Mouse (Mus musculus): ENCODE results near the gene Ubald1. TPM values are rescaled to one million over a fixed set of nuclear protein-coding genes. Genes with fewer than 3 reads are reported as not detected.

Ubald1 gene
- polyA plus RNA-seq, 1 experiment: 72.6 TPM

DNA sequence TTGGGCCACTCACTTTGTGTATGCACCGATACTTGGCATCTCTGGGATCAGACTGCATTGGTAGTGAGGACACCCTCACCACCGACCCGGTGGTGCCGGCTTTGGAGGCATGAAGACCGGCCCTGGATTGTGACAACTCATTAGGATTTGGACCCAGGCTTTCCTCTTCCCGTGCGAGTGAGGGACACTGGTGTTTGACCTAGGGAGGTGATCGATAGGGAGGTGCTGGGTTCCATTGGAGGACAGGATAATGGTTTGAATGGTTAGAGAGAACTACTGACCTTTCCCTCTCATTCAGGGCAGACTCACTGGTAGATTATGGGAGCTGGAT lies 6.5 kb upstream of the Ubald1 start:
- Histone ChIP-seq H3K27ac (ENCODE audit: insufficient read depth, low read depth, low read length) (peak overlapping the region; percentile 68), H3K4me1 (ENCODE audit: control insufficient read depth, insufficient read depth, low read length) (peaks cover 24% of the 10 kb centered on the region)
- no peak for TF ChIP-seq CTCF (IDR thresholded peaks at IDR 0.05; ENCODE audit: low read depth, low read length)

GRCm38 (mm10) chr16:4885760-4886689 lies 5.9 kb upstream of the Ubald1 start, which contains the start of gene Mgrn1:
Mgrn1 (plus strand) TSS chr16:4886249.
- TF ChIP-seq POLR2A (IDR thresholded peaks at IDR 0.05; ENCODE audit: borderline replicate concordance, low read depth, low read length) (no peak), CTCF (IDR thresholded peaks at IDR 0.05; ENCODE audit: low read depth, low read length) (no peak)
- H3K4me3 ChIP-seq (ENCODE audit: insufficient read depth, low read length): peak within 1 kb of the TSS; percentile 98
- H3K27ac ChIP-seq (ENCODE audit: insufficient read depth, low read depth, low read length): peak within 1 kb of the TSS; percentile 96
- H3K4me1 ChIP-seq (ENCODE audit: control insufficient read depth, insufficient read depth, low read length): peaks cover 26% of the 10 kb centered on the region

More for the DNA sequence above, 6.5 kb upstream of the Ubald1 start:
- peak overlapping the region; percentile 98 for H3K4me3 ChIP-seq (ENCODE audit: insufficient read depth, low read length)

GRCm38 (mm10) chr16:4884930-4885329 lies 4.8 kb upstream of the Ubald1 start:
- H3K4me3 ChIP-seq (ENCODE audit: insufficient read depth, low read length): no peak overlapping the region
- peaks cover 24% of the 10 kb centered on the region for H3K4me1 ChIP-seq (ENCODE audit: control insufficient read depth, insufficient read depth, low read length)
- TF ChIP-seq CTCF (IDR thresholded peaks at IDR 0.05; ENCODE audit: low read depth, low read length) (no peak), POLR2A (IDR thresholded peaks at IDR 0.05; ENCODE audit: borderline replicate concordance, low read depth, low read length) (no peak)
- no peak overlapping the region for H3K27ac ChIP-seq (ENCODE audit: insufficient read depth, low read depth, low read length)

GRCm38 (mm10) chr16:4881400-4882351 lies 1.6 kb upstream of the Ubald1 start:
- TF ChIP-seq CTCF (IDR thresholded peaks at IDR 0.05; ENCODE audit: low read depth, low read length) (no peak), POLR2A (IDR thresholded peaks at IDR 0.05; ENCODE audit: borderline replicate concordance, low read depth, low read length) (no peak)
- peak overlapping the region; percentile 80 for H3K4me3 ChIP-seq (ENCODE audit: insufficient read depth, low read length)
- H3K4me1 ChIP-seq (ENCODE audit: control insufficient read depth, insufficient read depth, low read length): peaks cover 18% of the 10 kb centered on the region
- H3K27ac ChIP-seq (ENCODE audit: insufficient read depth, low read depth, low read length): peak overlapping the region; percentile 92

DNA sequence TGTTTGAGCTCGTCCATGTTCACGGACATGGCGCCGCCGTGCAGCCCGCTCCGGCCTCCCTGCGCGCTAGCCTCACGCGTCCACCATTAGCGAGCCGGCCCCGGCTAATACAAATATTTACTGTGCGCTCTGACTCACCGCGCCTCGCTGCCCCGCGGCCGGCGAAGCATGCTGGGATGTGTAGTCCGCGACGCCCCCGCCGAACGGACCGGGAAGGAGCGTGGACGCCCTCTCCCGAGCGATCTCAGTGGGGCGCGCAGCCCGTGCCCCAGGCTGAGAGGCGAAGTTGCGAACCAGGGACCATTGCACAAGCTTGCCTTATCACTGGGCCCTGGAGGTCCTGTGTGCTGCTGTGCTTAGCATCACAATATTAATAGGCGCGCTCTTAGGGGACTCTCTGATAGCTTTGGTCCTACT lies 399 bp downstream of the Ubald1 start:
- Histone ChIP-seq H3K27ac (ENCODE audit: insufficient read depth, low read depth, low read length) (peak overlapping the region; percentile 90), H3K4me1 (ENCODE audit: control insufficient read depth, insufficient read depth, low read length) (peaks cover 24% of the 10 kb centered on the region), H3K4me3 (ENCODE audit: insufficient read depth, low read length) (peak overlapping the region; percentile 99)
- TF ChIP-seq POLR2A (IDR thresholded peaks at IDR 0.05; ENCODE audit: borderline replicate concordance, low read depth, low read length) (no peak), CTCF (IDR thresholded peaks at IDR 0.05; ENCODE audit: low read depth, low read length) (no peak; the same call in 1 of the 2 replicates)

DNA sequence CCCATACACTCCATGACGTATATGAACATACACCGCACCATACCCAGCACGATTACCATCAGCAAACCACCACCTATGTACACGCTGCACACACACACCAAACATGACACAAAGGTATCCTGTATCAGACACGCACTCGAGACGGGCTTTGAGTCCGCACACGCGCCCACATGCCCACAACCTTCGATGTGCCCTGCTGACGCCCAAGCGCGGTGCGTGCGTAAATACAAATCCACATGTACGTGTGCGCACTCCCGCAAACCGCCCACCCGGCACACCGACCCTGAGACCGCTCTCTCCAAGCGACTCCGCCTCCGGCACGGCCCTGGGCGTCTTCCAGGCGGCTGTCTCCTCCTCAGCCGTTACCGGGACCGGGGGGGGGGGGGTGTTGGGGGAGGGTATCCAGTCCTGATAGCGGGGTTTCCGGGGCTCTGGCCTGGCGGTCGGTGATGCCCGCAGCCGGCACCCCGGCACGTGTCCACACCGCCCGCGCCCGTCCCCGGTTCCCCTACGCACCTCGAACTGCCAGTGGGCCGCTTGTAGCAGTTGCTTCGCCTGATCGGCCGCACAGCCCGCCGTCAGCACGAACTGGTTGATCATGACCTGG lies 911 bp downstream of the Ubald1 start:
- Histone ChIP-seq H3K4me3 (ENCODE audit: insufficient read depth, low read length) (peak overlapping the region; percentile 99), H3K4me1 (ENCODE audit: control insufficient read depth, insufficient read depth, low read length) (peaks cover 24% of the 10 kb centered on the region), H3K27ac (ENCODE audit: insufficient read depth, low read depth, low read length) (peak overlapping the region; percentile 90)
- no peak for TF ChIP-seq POLR2A (IDR thresholded peaks at IDR 0.05; ENCODE audit: borderline replicate concordance, low read depth, low read length)

DNA sequence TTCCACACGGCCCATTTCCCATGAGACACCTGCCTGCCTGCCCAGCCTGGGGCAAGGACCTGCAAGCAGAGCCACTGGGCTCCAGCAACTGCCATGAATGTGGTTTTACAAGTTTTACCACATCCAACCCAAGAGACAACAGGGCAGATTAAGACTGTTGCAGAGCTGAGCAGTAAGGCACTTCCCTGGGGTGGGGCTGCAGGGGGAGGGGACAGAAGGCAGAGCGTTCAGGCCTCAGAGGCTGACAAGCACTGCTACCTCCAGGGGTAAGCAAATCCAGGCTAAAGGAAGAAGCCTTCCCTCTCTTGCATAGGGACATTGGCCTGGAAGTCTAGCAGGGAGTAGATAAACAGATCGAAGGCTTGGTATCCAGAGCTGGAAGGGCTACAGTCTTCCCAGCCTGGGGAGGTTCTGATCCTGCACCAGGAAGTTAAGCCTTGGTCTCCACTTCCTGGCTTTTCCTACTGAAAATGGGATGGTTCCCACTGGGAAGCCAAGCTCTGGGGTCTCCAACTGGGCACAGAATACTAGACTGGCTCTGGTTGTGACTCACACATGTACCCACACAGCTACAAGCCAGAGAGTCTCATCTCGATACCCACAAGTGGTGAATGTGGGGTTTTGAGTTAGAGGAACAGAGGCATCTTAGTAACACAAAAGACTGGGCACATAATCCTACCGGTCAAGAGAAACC lies 1.8 kb downstream of the Ubald1 start:
- Histone ChIP-seq H3K27ac (ENCODE audit: insufficient read depth, low read depth, low read length) (peak overlapping the region; percentile 90), H3K4me1 (ENCODE audit: control insufficient read depth, insufficient read depth, low read length) (peaks cover 24% of the 10 kb centered on the region), H3K4me3 (ENCODE audit: insufficient read depth, low read length) (peak overlapping the region; percentile 99)
- TF ChIP-seq POLR2A (IDR thresholded peaks at IDR 0.05; ENCODE audit: borderline replicate concordance, low read depth, low read length): no peak
- TF ChIP-seq CTCF (IDR thresholded peaks at IDR 0.05; ENCODE audit: low read depth, low read length): no peak

- H3K4me3 ChIP-seq (ENCODE audit: insufficient read depth, low read length): peak overlapping the region; percentile 99
- peaks cover 25% of the 10 kb centered on the region for H3K4me1 ChIP-seq (ENCODE audit: control insufficient read depth, insufficient read depth, low read length)
- peak overlapping the region; percentile 90 for H3K27ac ChIP-seq (ENCODE audit: insufficient read depth, low read depth, low read length)
- TF ChIP-seq POLR2A (IDR thresholded peaks at IDR 0.05; ENCODE audit: borderline replicate concordance, low read depth, low read length): no peak
- TF ChIP-seq CTCF (IDR thresholded peaks at IDR 0.05; ENCODE audit: low read depth, low read length): no peak
Observed at GRCm38 (mm10) chr16:4877701-4878100, 2.4 kb downstream of the Ubald1 start.

DNA sequence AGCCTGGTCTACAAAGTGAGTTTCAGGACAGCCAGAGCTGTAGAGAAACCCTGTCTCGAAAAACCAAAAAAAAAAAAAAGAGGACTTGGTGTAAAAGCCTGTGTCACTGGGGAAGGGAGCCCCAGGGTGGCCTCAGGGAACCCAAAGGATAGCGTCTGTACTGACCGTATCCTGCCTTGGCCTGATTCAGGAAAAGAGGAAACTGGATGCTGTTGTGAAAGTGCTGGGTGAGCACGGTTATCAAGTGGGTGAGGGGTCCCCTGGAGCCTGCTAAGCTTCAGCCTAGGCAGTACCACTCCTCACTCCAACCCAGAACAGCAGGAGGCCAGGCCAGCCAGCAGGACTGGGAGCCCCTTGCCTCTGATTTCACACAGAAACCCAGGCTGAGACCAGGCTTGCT lies 2.9 kb downstream of the Ubald1 start:
- Histone ChIP-seq H3K27ac (ENCODE audit: insufficient read depth, low read depth, low read length) (peak overlapping the region; percentile 90), H3K4me1 (ENCODE audit: control insufficient read depth, insufficient read depth, low read length) (peaks cover 28% of the 10 kb centered on the region), H3K4me3 (ENCODE audit: insufficient read depth, low read length) (peak overlapping the region; percentile 99)
- no peak for TF ChIP-seq CTCF (IDR thresholded peaks at IDR 0.05; ENCODE audit: low read depth, low read length)
- no peak for TF ChIP-seq POLR2A (IDR thresholded peaks at IDR 0.05; ENCODE audit: borderline replicate concordance, low read depth, low read length)

Data from bone marrow macrophage, adult 2 months (primary cell).